ENCODE assay signal across 15 mouse cellular contexts in the genomic region with DNA sequence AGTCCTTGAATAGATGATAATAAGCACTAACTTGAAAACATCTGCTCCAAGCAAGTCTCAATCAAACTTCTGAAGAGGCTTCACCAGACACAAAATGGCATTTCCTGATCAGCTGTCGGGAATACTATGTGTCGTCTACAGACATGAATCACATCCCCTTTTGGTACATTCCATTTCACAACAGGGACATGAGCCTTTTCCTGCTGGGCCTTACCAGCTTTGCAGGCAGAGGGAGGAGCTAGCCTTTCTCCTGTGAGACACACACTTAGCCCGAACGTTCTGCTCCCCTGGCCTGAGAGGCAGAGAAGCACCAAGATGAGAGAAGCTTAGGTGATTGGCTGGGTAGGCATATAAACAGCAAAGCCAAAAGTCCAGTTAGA. TPM values are rescaled to one million over a fixed set of nuclear protein-coding genes. Genes with fewer than 3 reads are reported as not detected.
DNase-seq lines count a peak whose midpoint lies in the region; ATAC-seq and TF ChIP-seq lines count a peak whose summit lies in the region.
"Had no signal": no experiment of that assay in that cellular context is flagged by ENCODE, and none has a peak within 500 bp of the region (broad histone marks: within the 10 kb centered on the region; RNA-seq: fewer than 3 reads in every experiment).

No protein-coding gene starts in this region.

- no peak overlapping the region for H3K9ac ChIP-seq in lung, postnatal 0 days (replicated peaks; ENCODE audit: low read depth)
- H3K9ac ChIP-seq in forebrain, embryonic 16.5 days (replicated peaks; ENCODE audit: low read depth, low read length): no peak overlapping the region
- H3K9ac ChIP-seq: intestine, embryonic 15.5 days had no signal

- H3K4me2 ChIP-seq in lung, postnatal 0 days (replicated peaks; ENCODE audit: low read depth, low read length): no peak overlapping the region
- H3K4me2 ChIP-seq in forebrain, embryonic 16.5 days (ENCODE audit: low read length): no peak overlapping the region
- H3K4me2 ChIP-seq: intestine, embryonic 15.5 days had no signal

- no peaks in the 10 kb centered on the region for H3K4me1 ChIP-seq in lung, postnatal 0 days (ENCODE audit: insufficient read depth, low read depth, low read length)
- H3K4me1 ChIP-seq in forebrain, embryonic 16.5 days (replicated peaks; ENCODE audit: control insufficient read depth, insufficient read depth, low read length): no peaks in the 10 kb centered on the region
- H3K4me1 ChIP-seq: forebrain, embryonic 10.5 days; intestine, embryonic 15.5 days had no signal

- intact Hi-C loops in gastrocnemius, postnatal 36 days (cut with DNase I): no loop called here

- peak; percentile 92 for ATAC-seq in lung, postnatal 0 days
- no peak for ATAC-seq in forebrain, embryonic 16.5 days
- ATAC-seq: CD4-positive, CD25-positive, alpha-beta regulatory T cell, adult 4 months; intestine, embryonic 15.5 days; midbrain, embryonic 16.5 days had no signal

- no peak overlapping the region for H3K4me3 ChIP-seq in lung, postnatal 0 days (ENCODE audit: low read depth, low read length)
- H3K4me3 ChIP-seq in forebrain, embryonic 16.5 days (replicated peaks; ENCODE audit: low read length): no peak overlapping the region
- H3K4me3 ChIP-seq: forebrain, embryonic 10.5 days; intestine, embryonic 15.5 days had no signal

- 0 out of 2 replicates have a peak, but pooled peaks have one; percentile 17 for TF ChIP-seq CTCF in lung, postnatal 0 days (IDR thresholded peaks at IDR 0.05)

- peak; percentile 94 for TF ChIP-seq EP300 in lung, postnatal 0 days (IDR thresholded peaks at IDR 0.05)

- DNase-seq in embryo, embryonic 11 days: peak; percentile 24
- no peak for DNase-seq in embryo, embryonic 10.5 days (ENCODE audit: low spot score)
- DNase-seq in 3T3-L1 (ENCODE audit: low read depth, low spot score): peak; percentile 71
- DNase-seq in kidney, adult 18-20 months: peak; percentile 33
- DNase-seq in lung, postnatal 0 days (ENCODE audit: low spot score): peak; percentile 82
- no peak for DNase-seq in frontal cortex, postnatal 36 days (ENCODE audit: low spot score in 2 of 2)
- no peak for DNase-seq in gastrocnemius, postnatal 36 days
- DNase-seq: cerebellum, adult 11-12 months; left cerebral cortex, postnatal 4 days; thymus, adult 18-20 months had no signal

- 0 out of 2 replicates have a peak overlapping the region, but pooled peaks have one; percentile 23 for H3K27ac ChIP-seq in lung, postnatal 0 days (ENCODE audit: low read length)
- no peak overlapping the region for H3K27ac ChIP-seq in forebrain, embryonic 16.5 days (ENCODE audit: low read length)
- H3K27ac ChIP-seq: forebrain, embryonic 10.5 days; intestine, embryonic 15.5 days had no signal

- no peaks in the 10 kb centered on the region for H3K36me3 ChIP-seq in lung, postnatal 0 days (ENCODE audit: insufficient read depth, low read length)
- H3K36me3 ChIP-seq in forebrain, embryonic 16.5 days (ENCODE audit: control insufficient read depth, insufficient read depth): no peaks in the 10 kb centered on the region
- H3K36me3 ChIP-seq: forebrain, embryonic 10.5 days; intestine, embryonic 15.5 days had no signal

- H3K27me3 ChIP-seq in lung, postnatal 0 days (replicated peaks; ENCODE audit: insufficient read depth, low read length): no peaks in the 10 kb centered on the region
- H3K27me3 ChIP-seq in forebrain, embryonic 16.5 days (replicated peaks; ENCODE audit: control insufficient read depth, insufficient read depth, low read length): no peaks in the 10 kb centered on the region
- H3K27me3 ChIP-seq: intestine, embryonic 15.5 days had no signal

- no peaks in the 10 kb centered on the region for H3K9me3 ChIP-seq in lung, postnatal 0 days (ENCODE audit: low read length)
- H3K9me3 ChIP-seq in forebrain, embryonic 16.5 days (ENCODE audit: control insufficient read depth, low read length): no peaks in the 10 kb centered on the region
- H3K9me3 ChIP-seq: forebrain, embryonic 10.5 days; intestine, embryonic 15.5 days had no signal

- WGBS in lung, postnatal 0 days: 3% methylated on average over 4 of the region's 4 CpGs
- WGBS in forebrain, embryonic 16.5 days: 75% methylated on average over 4 of the region's 4 CpGs

RNA-seq across cellular contexts. Expression of a gene that starts 56.9 kb away (rescaled TPM):
- 56.0 and 63.0 TPM in 2 replicates for polyA plus RNA-seq in lung, postnatal 0 days (2015; fragmentation: Nextera tagmentation; extraction: Ambion mirVana)
- 33.3 and 40.0 TPM in 2 replicates for polyA plus RNA-seq in forebrain, embryonic 16.5 days (2015; fragmentation: Nextera tagmentation; extraction: Ambion mirVana)
- 1 to 10 TPM; 2.2 to 3.1 TPM for total RNA-seq in gastrocnemius, postnatal 36 days (2021)

Comparison
In these comparisons a context has a peak if more than half of its experiments do, and no peak if none do; other contexts are left out.
1. DNase-seq: peak in embryo, embryonic 11 days (single experiment), 3T3-L1 (single experiment), kidney, adult 18-20 months (single experiment) and lung, postnatal 0 days (single experiment); none in embryo, embryonic 10.5 days (single experiment), frontal cortex, postnatal 36 days (0 of 2) and gastrocnemius, postnatal 36 days (0 of 2).